Mouse (Mus musculus) cortical plate, adult 2 months (tissue): ENCODE measurements around the gene Prdm1. TPM values are rescaled to one million over a fixed set of nuclear protein-coding genes. Genes with fewer than 3 reads are reported as not detected.

Experiments used
- H3K27ac ChIP-seq: fragments of 200-500 bp; 2 replicates; pipeline ENCODE4 v1.5.1; 2012; ENCODE audit warnings: low read length, control low read depth, inconsistent platforms; ENCODE audit not compliant: insufficient read depth
- H3K4me1 ChIP-seq: fragments of 200-500 bp; 2 replicates; pipeline ENCODE4 v1.6.1; 2011; ENCODE audit warnings: low read length; ENCODE audit not compliant: control insufficient read depth, insufficient read depth
- H3K4me3 ChIP-seq: fragments of 200-500 bp; 2 replicates; pipeline ENCODE4 v1.5.1; 2011; ENCODE audit warnings: mild to moderate bottlenecking, low read length, control low read depth; ENCODE audit not compliant: insufficient read depth
- CTCF ChIP-seq: fragments of 200-500 bp; IDR thresholded peaks from 2 replicates; pipeline ENCODE4 v1.5.1; 2011; ENCODE audit warnings: mild to moderate bottlenecking, control low read depth, low read length; ENCODE audit not compliant: insufficient read depth; ENCODE audit errors: extremely low read depth
- POLR2A ChIP-seq: fragments of 200-500 bp; IDR thresholded peaks from 2 replicates; pipeline ENCODE4 v1.6.1; 2011; ENCODE audit warnings: mild to moderate bottlenecking, low read length, control low read depth; ENCODE audit not compliant: insufficient read depth; ENCODE audit errors: extremely low read depth
- polyA plus RNA-seq: library from polyadenylated mRNA; depleted of rRNA; stranded (reverse); fragments of >200 nt; gene quantifications from 2 replicates; pipeline ENCODE4 v1.2.3, GENCODE M21; 2012

Prdm1 gene
- polyA plus RNA-seq, 1 experiment, result 0.58 TPM

GRCm38 (mm10) chr10:44529218-44530066 lies 1.1 kb upstream of the Prdm1 start:
- Histone ChIP-seq H3K4me1 (no peaks in the 10 kb centered on the region), H3K27ac (no peak overlapping the region), H3K4me3 (peak overlapping the region; percentile 46)
- TF ChIP-seq POLR2A, result no peak
- no peak for TF ChIP-seq CTCF

DNA sequence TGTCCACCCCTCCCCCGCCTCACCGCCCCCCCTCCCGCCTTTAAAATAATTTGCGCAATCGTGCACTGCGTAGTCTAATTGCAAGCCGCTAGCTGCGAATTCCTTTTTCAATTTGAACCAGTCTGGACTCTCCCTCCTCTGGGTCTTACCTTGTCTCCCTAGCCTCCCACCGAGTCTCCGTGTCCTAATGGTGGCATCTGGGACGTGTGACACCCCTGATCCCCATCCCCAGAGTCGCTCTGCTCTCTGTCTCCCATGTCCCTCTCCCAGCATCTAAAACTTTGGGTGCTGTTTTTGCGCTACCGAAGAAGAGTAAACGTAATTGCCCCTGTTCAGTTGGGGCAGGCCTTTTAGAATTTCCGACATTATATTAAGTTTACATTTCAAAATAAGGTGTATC lies 650 bp downstream of the Prdm1 start:
- no peak overlapping the region for H3K4me3 ChIP-seq
- H3K4me1 ChIP-seq, result no peaks in the 10 kb centered on the region
- H3K27ac ChIP-seq, result no peak overlapping the region
- TF ChIP-seq CTCF (no peak), POLR2A (no peak)

DNA sequence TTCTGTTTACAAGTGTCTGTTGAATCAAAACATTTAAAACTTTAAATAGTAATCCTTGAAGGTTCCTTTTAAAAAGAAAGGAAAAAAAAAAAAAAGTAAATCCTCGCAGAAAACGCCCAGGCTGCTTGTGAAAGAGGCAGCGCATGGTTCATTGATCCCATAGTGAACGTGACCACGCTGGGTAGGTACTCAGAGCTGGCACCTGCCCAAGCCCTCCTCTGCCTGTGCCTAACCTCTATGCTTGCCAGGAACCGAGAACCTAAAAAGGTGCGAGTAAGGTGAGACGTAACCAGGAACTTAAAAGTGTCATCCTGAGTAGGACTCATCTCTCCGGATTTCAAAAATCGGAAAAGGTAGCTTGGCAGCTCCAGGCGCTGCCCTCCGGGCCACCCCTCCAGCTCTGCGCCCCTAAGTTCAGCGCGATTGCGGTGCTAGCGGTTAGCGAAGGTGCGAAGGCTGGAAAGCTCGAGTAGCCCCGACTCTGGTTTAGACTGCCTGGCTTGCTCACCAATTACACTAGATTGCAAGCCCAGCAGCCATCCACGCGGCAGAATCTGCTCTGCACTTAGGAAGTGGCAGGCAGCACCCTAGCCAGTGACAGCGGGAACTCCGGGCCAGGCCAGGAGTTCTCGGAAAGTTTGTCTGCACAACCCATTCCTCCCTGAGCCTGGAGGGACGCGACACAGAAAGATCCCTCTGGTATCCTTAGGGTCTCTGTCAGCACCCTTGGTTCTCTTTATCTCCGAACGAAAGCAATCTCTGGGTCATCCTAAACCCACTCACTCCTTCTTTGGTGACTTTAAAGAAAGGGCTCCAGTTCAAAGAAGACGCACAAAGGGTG lies 1.3 kb downstream of the Prdm1 start:
- no peak overlapping the region for H3K27ac ChIP-seq
- no peak overlapping the region for H3K4me3 ChIP-seq
- H3K4me1 ChIP-seq, result no peaks in the 10 kb centered on the region
- TF ChIP-seq CTCF, result no peak
- TF ChIP-seq POLR2A, result no peak

GRCm38 (mm10) chr10:44520189-44520588 lies 8.1 kb downstream of the Prdm1 start:
- TF ChIP-seq CTCF, result no peak
- no peak for TF ChIP-seq POLR2A

GRCm38 (mm10) chr10:44518631-44519030 lies 9.7 kb downstream of the Prdm1 start:
- no peak overlapping the region for H3K27ac ChIP-seq
- TF ChIP-seq POLR2A, result no peak
- TF ChIP-seq CTCF, result no peak
- no peaks in the 10 kb centered on the region for H3K4me1 ChIP-seq
- no peak overlapping the region for H3K4me3 ChIP-seq

More at GRCm38 (mm10) chr10:44520189-44520588, 8.1 kb downstream of the Prdm1 start:
- Histone ChIP-seq H3K27ac (no peak overlapping the region), H3K4me1 (no peaks in the 10 kb centered on the region), H3K4me3 (no peak overlapping the region)

GRCm38 (mm10) chr10:44513108-44513507 lies 15.2 kb downstream of the Prdm1 start:
- Histone ChIP-seq H3K4me3 (no peak overlapping the region), H3K4me1 (no peaks in the 10 kb centered on the region), H3K27ac (no peak overlapping the region)
- TF ChIP-seq CTCF (no peak), POLR2A (no peak)

DNA sequence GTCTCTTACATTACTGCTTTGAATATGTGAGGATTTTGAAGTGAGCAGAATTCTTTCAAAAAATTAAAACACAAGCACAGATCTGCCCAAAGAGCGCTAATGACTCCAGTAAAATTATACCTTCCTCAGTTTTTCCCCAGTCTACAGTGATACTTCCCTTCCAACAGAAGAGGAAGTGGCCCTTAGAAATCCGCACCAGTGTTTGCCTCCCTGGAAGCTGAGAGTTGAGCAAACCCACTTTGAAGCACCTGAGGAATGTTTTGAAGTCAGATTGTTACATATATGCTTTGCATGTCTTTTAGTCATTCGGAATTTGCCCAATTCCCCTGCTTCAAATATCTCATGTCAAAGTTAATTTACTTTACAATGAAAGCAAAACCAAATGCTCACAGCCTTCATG lies 17.3 kb downstream of the Prdm1 start:
- no peak for TF ChIP-seq CTCF
- no peaks in the 10 kb centered on the region for H3K4me1 ChIP-seq
- no peak overlapping the region for H3K27ac ChIP-seq
- no peak overlapping the region for H3K4me3 ChIP-seq

- TF ChIP-seq CTCF (no peak), POLR2A (no peak)
- no peak overlapping the region for H3K4me3 ChIP-seq
- no peaks in the 10 kb centered on the region for H3K4me1 ChIP-seq
- H3K27ac ChIP-seq, result no peak overlapping the region
These were observed 19.7 kb downstream of the Prdm1 start for GRCm38 (mm10) chr10:44508649-44509048.

- Histone ChIP-seq H3K27ac (no peak overlapping the region), H3K4me3 (no peak overlapping the region), H3K4me1 (no peaks in the 10 kb centered on the region)
- TF ChIP-seq CTCF (no peak), POLR2A (no peak)
These were observed 20.3 kb downstream of the Prdm1 start for GRCm38 (mm10) chr10:44507984-44508383.

- H3K27ac ChIP-seq, result no peak overlapping the region
- H3K4me3 ChIP-seq, result no peak overlapping the region
- no peak for TF ChIP-seq CTCF
- no peak for TF ChIP-seq POLR2A
- H3K4me1 ChIP-seq, result no peaks in the 10 kb centered on the region
These were observed 25.4 kb downstream of the Prdm1 start for GRCm38 (mm10) chr10:44502891-44503290.
